Mouse (Mus musculus) heart, postnatal 0 days (tissue): Measurements from ENCODE around the gene Hs3st4. TPM values are rescaled to one million over a fixed set of nuclear protein-coding genes. Genes with fewer than 3 reads are reported as not detected.

Experiments
- ATAC-seq: fragments of 200-750 bp; cut with Nextera tagmentation; 2 replicates; pipeline ENCODE4 v1.8.0; 2017; ENCODE audit warnings: low read depth, moderate number of reproducible peaks, moderate library complexity; ENCODE audit not compliant: insufficient read depth
- DNase-seq: peaks from one replicate; pipeline ENCODE4 v3.0.0-alpha.2; 2016; ENCODE audit warnings: low spot score
- H3K27ac ChIP-seq: fragments of 300-500 bp; sonication (generic); 2 replicates; pipeline ENCODE4 v1.5.1; 2014; ENCODE audit warnings: low read depth, mild to moderate bottlenecking
- H3K27me3 ChIP-seq: fragments of 300-500 bp; sonication (generic); 2 replicates; pipeline ENCODE4 v1.6.1; 2014; ENCODE audit warnings: low read length, mixed read lengths; ENCODE audit not compliant: control insufficient read depth, insufficient read depth
- H3K36me3 ChIP-seq: fragments of 300-500 bp; sonication (generic); replicated peaks from 2 replicates; pipeline ENCODE4 v1.6.1; 2014; ENCODE audit warnings: low read length, mixed read lengths; ENCODE audit not compliant: control insufficient read depth, insufficient read depth
- H3K4me1 ChIP-seq: fragments of 300-500 bp; sonication (generic); 2 replicates; pipeline ENCODE4 v1.6.1; 2014; ENCODE audit warnings: antibody characterized with exemption; ENCODE audit not compliant: control insufficient read depth, insufficient read depth
- H3K4me2 ChIP-seq: fragments of 300-500 bp; sonication (generic); 2 replicates; pipeline ENCODE4 v1.6.1; 2014; ENCODE audit warnings: low read depth, mild to moderate bottlenecking, low read length, moderate library complexity
- H3K4me3 ChIP-seq: fragments of 300-500 bp; sonication (generic); 2 replicates; pipeline ENCODE4 v1.5.1; 2014; ENCODE audit warnings: low read depth, low read length
- H3K9ac ChIP-seq: fragments of 300-500 bp; sonication (generic); replicated peaks from 2 replicates; pipeline ENCODE4 v1.6.1; 2014; ENCODE audit warnings: low read depth, low read length, mixed read lengths
- H3K9me3 ChIP-seq: fragments of 300-500 bp; sonication (generic); replicated peaks from 2 replicates; pipeline ENCODE4 v1.6.1; 2016; ENCODE audit warnings: low read length; ENCODE audit not compliant: control insufficient read depth
- CTCF ChIP-seq: IDR thresholded peaks from 2 replicates; pipeline ENCODE4 v1.5.1; 2016; ENCODE audit warnings: antibody characterized with exemption, control low read depth, low read depth
- EP300 ChIP-seq: IDR thresholded peaks from 2 replicates; pipeline ENCODE4 v1.6.1; 2016; ENCODE audit warnings: antibody characterized with exemption, low read depth
- WGBS: fragments of 180-500 bp; shearing (Covaris S2); extraction: QIAGEN DNeasy Blood & Tissue Kit; methylation state at CpG from one replicate; pipeline ENCODE4 v1.1.7; 2014; 5-methylcytosine and 5-hydroxymethylcytosine counted together
- polyA plus RNA-seq: library from polyadenylated mRNA; unstranded; fragments of >200 nt; fragmentation: Nextera tagmentation; extraction: Ambion mirVana; gene quantifications from 2 replicates; pipeline ENCODE4 v1.2.1, GENCODE M21; 2015
- total RNA-seq: library from RNA; depleted of rRNA; stranded (reverse); fragments of >200 nt; gene quantifications from 2 replicates; pipeline ENCODE4 v1.2.3, GENCODE M21; 2014; ENCODE audit warnings: low replicate concordance

Gene Hs3st4
- total and polyA plus RNA-seq, 2 experiments from 2014 or later, result 0.34 to 0.52 TPM

DNA sequence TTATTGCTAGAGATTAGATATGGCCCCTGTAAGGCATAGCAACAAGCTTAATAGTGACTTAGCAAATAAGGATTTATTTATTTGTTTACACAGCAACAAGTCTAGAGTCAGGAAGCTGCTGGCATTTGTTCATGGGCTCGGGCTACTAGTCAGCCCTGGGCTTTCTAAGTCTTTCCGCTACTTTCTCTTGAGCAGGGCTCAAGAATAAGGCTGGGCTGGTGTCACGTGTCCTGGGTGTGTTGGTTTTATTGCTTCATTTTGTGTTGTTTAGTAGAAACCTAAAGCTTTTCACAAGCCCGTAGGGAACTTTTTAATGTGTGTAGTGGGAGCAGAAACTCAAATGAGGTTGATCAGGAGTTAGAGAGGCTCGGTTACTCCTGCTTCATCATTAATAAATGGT lies 153.5 kb downstream of the Hs3st4 start:
- ATAC-seq, result no peak
- H3K4me3 ChIP-seq, result no peak overlapping the region
- 66% methylated on average over 5 of the region's 5 CpGs for WGBS

DNA sequence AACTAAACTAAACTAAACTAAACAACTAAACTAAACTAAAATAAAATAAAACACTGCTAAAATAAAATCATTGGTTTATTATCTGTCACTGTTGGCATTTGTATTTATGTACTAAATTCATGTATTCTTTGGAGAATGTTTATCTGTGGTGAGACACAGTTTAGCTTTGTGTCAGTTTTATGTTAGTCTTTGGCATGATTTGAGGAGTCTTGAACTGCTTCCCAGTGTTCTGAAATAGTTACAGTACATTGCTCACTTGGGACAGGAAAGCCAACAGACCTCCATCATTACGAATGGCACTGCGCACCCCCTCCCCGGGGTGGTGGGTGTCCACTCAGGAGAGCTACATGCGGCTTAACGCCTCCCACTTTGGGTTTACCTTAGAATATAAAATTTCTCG lies 158.6 kb downstream of the Hs3st4 start:
- Histone ChIP-seq H3K9ac (no peak overlapping the region), H3K27ac (no peak overlapping the region), H3K4me2 (no peak overlapping the region), H3K36me3 (no peaks in the 10 kb centered on the region), H3K4me3 (no peak overlapping the region), H3K4me1 (no peaks in the 10 kb centered on the region), H3K27me3 (no peaks in the 10 kb centered on the region), H3K9me3 (no peaks in the 10 kb centered on the region)
- 82% methylated on average over 6 of the region's 6 CpGs for WGBS
- DNase-seq (no peak), ATAC-seq (no peak)
- TF ChIP-seq EP300 (no peak), CTCF (no peak)

More for the DNA sequence above, 153.5 kb downstream of the Hs3st4 start:
- no peaks in the 10 kb centered on the region for H3K36me3 ChIP-seq
- H3K9ac ChIP-seq, result no peak overlapping the region
- H3K9me3 ChIP-seq, result no peaks in the 10 kb centered on the region
- TF ChIP-seq EP300 (no peak), CTCF (no peak)
- no peaks in the 10 kb centered on the region for H3K4me1 ChIP-seq
- H3K27me3 ChIP-seq, result no peaks in the 10 kb centered on the region
- H3K27ac ChIP-seq, result no peak overlapping the region
- DNase-seq, result no peak
- H3K4me2 ChIP-seq, result no peak overlapping the region

GRCm38 (mm10) chr7:124150901-124151300 lies 168.2 kb downstream of the Hs3st4 start:
- Histone ChIP-seq H3K36me3 (no peaks in the 10 kb centered on the region), H3K27ac (no peak overlapping the region), H3K27me3 (no peaks in the 10 kb centered on the region), H3K4me3 (no peak overlapping the region), H3K4me2 (no peak overlapping the region), H3K9me3 (no peaks in the 10 kb centered on the region), H3K9ac (no peak overlapping the region), H3K4me1 (no peaks in the 10 kb centered on the region)
- 52% methylated on average over 2 of the region's 2 CpGs for WGBS
- DNase-seq (no peak), ATAC-seq (no peak)
- TF ChIP-seq CTCF, result no peak
- TF ChIP-seq EP300, result no peak

DNA sequence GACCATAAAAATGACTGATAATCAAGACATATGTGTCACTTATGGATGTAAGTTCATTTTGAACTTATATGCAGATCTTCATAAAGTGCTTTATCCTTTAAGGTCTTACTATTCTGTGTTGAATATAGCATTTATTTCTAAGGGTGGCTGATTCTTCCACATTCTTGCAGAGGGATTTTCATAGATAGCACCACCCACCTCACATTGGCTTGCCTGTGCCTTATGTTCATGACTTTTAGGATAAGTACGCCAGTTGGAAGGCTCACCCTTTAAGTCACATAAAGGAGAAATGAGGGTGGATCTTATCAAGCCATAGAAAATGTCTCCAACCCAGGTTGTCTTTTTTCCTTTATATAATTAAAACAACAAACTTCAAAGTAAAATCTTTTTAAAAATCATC lies 180.6 kb downstream of the Hs3st4 start:
- H3K36me3 ChIP-seq, result no peaks in the 10 kb centered on the region
- H3K4me3 ChIP-seq, result no peak overlapping the region
- 86% methylated on average over 1 of the region's 1 CpGs for WGBS
- DNase-seq (no peak), ATAC-seq (no peak)
- H3K27me3 ChIP-seq, result no peaks in the 10 kb centered on the region
- H3K4me2 ChIP-seq, result no peak overlapping the region
- no peaks in the 10 kb centered on the region for H3K4me1 ChIP-seq
- H3K9me3 ChIP-seq, result no peaks in the 10 kb centered on the region
- TF ChIP-seq CTCF, result no peak
- TF ChIP-seq EP300, result no peak
- no peak overlapping the region for H3K9ac ChIP-seq
- no peak overlapping the region for H3K27ac ChIP-seq

DNA sequence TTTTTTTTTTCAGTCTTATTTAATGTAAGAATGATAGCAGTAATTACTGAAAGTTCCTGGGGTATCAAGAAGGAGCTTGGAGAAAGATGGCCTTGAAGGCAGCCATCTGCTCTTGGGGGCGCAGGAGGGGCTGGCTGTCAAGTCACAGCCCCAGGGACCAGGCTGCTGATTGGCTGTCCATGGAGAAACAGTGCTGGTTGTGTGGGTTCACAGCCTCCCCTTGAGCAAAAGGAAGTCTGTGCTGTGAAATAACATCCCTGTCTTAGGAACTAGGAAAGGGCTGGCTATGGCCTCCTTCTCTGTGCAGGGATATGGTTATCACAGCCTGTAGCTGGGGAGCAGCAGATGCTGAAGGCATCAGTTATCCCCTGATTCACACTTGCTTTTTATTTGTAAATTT lies 183.6 kb downstream of the Hs3st4 start:
- WGBS, result 50% methylated on average over 1 of the region's 1 CpGs
- Histone ChIP-seq H3K27ac (no peak overlapping the region), H3K9me3 (no peaks in the 10 kb centered on the region), H3K27me3 (no peaks in the 10 kb centered on the region), H3K4me1 (no peaks in the 10 kb centered on the region), H3K4me2 (no peak overlapping the region), H3K4me3 (no peak overlapping the region), H3K36me3 (no peaks in the 10 kb centered on the region), H3K9ac (no peak overlapping the region)
- DNase-seq, result no peak
- TF ChIP-seq EP300 (no peak), CTCF (no peak)
- ATAC-seq, result no peak

DNA sequence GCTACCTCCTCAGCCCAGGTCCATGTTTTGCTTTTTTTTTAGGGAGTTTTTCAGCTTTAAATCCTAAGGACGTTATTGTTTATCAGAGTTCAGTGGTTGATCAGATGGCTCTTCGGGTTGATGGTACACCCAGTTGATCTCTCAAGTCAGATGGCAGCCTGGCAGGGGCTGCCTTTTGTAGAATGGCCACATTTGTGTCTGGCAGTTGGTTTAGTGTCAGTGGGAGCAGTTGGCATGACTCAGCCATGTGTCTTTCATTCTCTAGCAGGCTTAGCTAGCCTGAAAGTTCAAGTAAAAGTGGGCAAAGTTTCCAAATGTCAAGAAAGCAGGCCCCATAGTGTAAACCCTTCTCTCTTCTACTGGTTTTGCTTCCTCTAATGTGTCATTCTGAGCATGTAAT lies 186.1 kb downstream of the Hs3st4 start:
- Histone ChIP-seq H3K4me2 (no peak overlapping the region), H3K27me3 (no peaks in the 10 kb centered on the region), H3K9me3 (no peaks in the 10 kb centered on the region), H3K36me3 (no peaks in the 10 kb centered on the region), H3K4me3 (no peak overlapping the region), H3K27ac (no peak overlapping the region), H3K4me1 (no peaks in the 10 kb centered on the region), H3K9ac (no peak overlapping the region)
- DNase-seq (no peak), ATAC-seq (no peak)
- WGBS, result 57% methylated on average over 2 of the region's 2 CpGs
- no peak for TF ChIP-seq CTCF
- no peak for TF ChIP-seq EP300
